Mouse (Mus musculus): ENCODE results near the gene Rsph3b.

DNA sequence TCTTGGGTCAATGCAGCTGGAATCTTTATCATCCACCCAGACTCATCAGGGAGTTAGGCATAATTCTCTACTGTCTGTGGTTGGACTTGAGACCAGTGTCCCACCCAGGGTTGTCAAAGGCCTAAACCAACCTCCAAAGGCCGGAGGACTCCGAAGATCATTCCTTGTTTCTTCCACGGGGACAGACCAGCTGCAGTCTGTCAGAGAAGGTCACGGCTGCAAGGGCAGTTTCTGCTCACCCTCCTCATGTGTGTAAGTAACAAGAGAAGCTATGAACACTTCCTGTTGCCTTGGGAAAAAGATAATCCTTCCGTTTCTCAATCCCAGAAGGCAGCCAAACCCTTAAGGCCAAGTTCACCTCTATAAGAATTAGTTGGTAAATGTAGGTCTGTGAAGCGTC lies 85.0 kb downstream of the Rsph3b start:
- TF ChIP-seq CTCF (IDR thresholded peaks at IDR 0.05; ENCODE audit: insufficient read depth, low read length) (no peak), POLR2A (IDR thresholded peaks at IDR 0.05; ENCODE audit: borderline replicate concordance, extremely low read depth, low read depth, low read length) (no peak)

Data from lung, adult 2 months (tissue).